Mouse (Mus musculus) adrenal gland, adult 18-20 months (tissue): Measurements from ENCODE around the gene Lrp1. TPM values are rescaled to one million over a fixed set of nuclear protein-coding genes. Genes with fewer than 3 reads are reported as not detected.

Experiments
- DNase-seq, 2 experiments: peaks; one replicate each; pipeline ENCODE4 v3.0.0; 2021 to 2022; ENCODE audit warnings: low spot score in 2 of 2
- total RNA-seq, 2 experiments: library from RNA; stranded (reverse); gene quantifications; 1 replicate in 1 of 2; 2 replicates in 1 of 2; pipeline ENCODE4 v1.2.3; 2021

Lrp1 gene
- total RNA-seq, 2 experiments from 2014 or later = 145 to 148 TPM

- no peak for DNase-seq
Measured at GRCm38 (mm10) chr10:127509837-127510701, 110.9 kb downstream of the Lrp1 start.

- peak; percentile 79 to 87 for DNase-seq
Measured at GRCm38 (mm10) chr10:127509051-127509836, 111.7 kb downstream of the Lrp1 start.

- peak in 1 of 2 experiments; percentile 65 for DNase-seq
Measured at GRCm38 (mm10) chr10:127508239-127508638, 112.7 kb downstream of the Lrp1 start.

- DNase-seq = no peak
Measured at GRCm38 (mm10) chr10:127500894-127501893, 119.8 kb downstream of the Lrp1 start, which contains the start of gene Stac3. Gene Stac3, plus strand, starts transcription at chr10:127501686.

GRCm38 (mm10) chr10:127500042-127500441, 120.9 kb downstream of the Lrp1 start:
- no peak for DNase-seq

GRCm38 (mm10) chr10:127499516-127499915, 121.4 kb downstream of the Lrp1 start:
- DNase-seq = no peak

GRCm38 (mm10) chr10:127496156-127496555, 124.8 kb downstream of the Lrp1 start:
- DNase-seq = no peak

GRCm38 (mm10) chr10:127492118-127492517, 128.8 kb downstream of the Lrp1 start:
- no peak for DNase-seq

GRCm38 (mm10) chr10:127491128-127491512, 129.8 kb downstream of the Lrp1 start:
- DNase-seq = no peak

- DNase-seq = no peak
Measured at GRCm38 (mm10) chr10:127490160-127491127, 130.5 kb downstream of the Lrp1 start.

- DNase-seq = no peak
Measured at GRCm38 (mm10) chr10:127488856-127489255, 132.1 kb downstream of the Lrp1 start.

Other genes with a start within 250 kb of the Lrp1 start
- 100 to 1,000 TPM; 104 to 117 TPM for gene R3hdm2, start 240.8 kb downstream of the Lrp1 start, total RNA-seq
- 1 to 10 TPM; 1.1 to 1.9 TPM for gene Stac3, start 119.5 kb downstream of the Lrp1 start, total RNA-seq
- 10 to 100 TPM; 36.0 to 55.3 TPM for gene Ndufa4l2, start 106.2 kb downstream of the Lrp1 start, total RNA-seq
- 10 to 100 TPM; 38.6 to 46.5 TPM for gene Shmt2, start 98.7 kb downstream of the Lrp1 start, total RNA-seq
- 10 to 100 TPM in 1 of 2 experiments, 1 to 10 TPM in 1; 6.9 to 12.6 TPM for gene Nxph4, start 86.6 kb downstream of the Lrp1 start, total RNA-seq
- gene Stat6, start 21.8 kb upstream of the Lrp1 start, total RNA-seq = 100 to 1,000 TPM in 1 of 2 experiments, 10 to 100 TPM in 1; 87.7 to 105 TPM
- 1 to 10 TPM; 5.0 to 5.4 TPM for gene Nemp1, start 45.8 kb upstream of the Lrp1 start, total RNA-seq
- gene Nab2, start 47.4 kb upstream of the Lrp1 start, total RNA-seq = 10 to 100 TPM; 23.4 to 38.0 TPM
- 10 to 100 TPM in 1 of 2 experiments, under 1 TPM in 1; 0.83 to 35.2 TPM for gene Myo1a, start 84.0 kb upstream of the Lrp1 start, total RNA-seq
- gene Tac2, start 103.3 kb upstream of the Lrp1 start, total RNA-seq = not detected
- gene Zbtb39, start 118.4 kb upstream of the Lrp1 start, total RNA-seq = 10 to 100 TPM; 12.3 to 13.1 TPM
- 10 to 100 TPM in 1 of 2 experiments, 1 to 10 TPM in 1; 4.6 to 11.4 TPM for gene Gpr182, start 130.6 kb upstream of the Lrp1 start, total RNA-seq
- 1 to 10 TPM; 2.4 to 5.9 TPM for gene Rdh1, start 138.6 kb upstream of the Lrp1 start, total RNA-seq
- gene Rdh16f1, start 138.6 kb upstream of the Lrp1 start, total RNA-seq = 1 to 10 TPM; 3.9 to 7.3 TPM
- under 1 TPM in 1 of 2 experiments, not detected in 1; 0.27 TPM for gene Rdh9, start 155.2 kb upstream of the Lrp1 start, total RNA-seq
- 1 to 10 TPM in 1 of 2 experiments, under 1 TPM in 1; 0.93 to 4.0 TPM for gene Rdh16, start 180.0 kb upstream of the Lrp1 start, total RNA-seq
- not detected for gene Rdh19, start 228.8 kb upstream of the Lrp1 start, total RNA-seq
- gene Rdh16f2, start 245.3 kb upstream of the Lrp1 start, total RNA-seq = under 1 TPM in 1 of 2 experiments, not detected in 1; 0.33 TPM